In the genomic region with DNA sequence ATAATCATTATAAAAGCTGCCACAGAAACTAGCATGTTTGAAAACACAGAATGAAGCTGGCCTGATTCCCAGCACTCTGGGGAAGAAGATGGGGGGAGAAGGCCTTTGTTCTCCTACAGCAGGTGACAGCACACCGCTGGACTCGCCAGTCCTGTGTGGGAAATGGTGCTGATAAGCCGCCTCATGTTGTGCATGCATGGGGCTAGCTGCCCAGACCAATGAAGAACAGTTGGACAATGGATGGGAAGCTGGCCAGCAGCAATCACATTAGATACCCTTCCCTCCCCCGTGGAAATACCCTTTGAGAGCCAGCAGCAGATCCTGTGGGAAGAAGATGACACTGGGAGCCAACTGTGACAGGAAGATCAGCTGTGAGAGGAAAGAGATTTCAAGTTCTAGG, we compare ENCODE assay signal across 11 mouse cellular contexts.
A peak's percentile ranks its signal among the peaks of the same experiment; 100 is the strongest.
DNase-seq lines count a peak whose midpoint lies in the region; ATAC-seq and TF ChIP-seq lines count a peak whose summit lies in the region.
"Had no signal": no experiment of that assay in that cellular context is flagged by ENCODE, and none has a peak within 500 bp of the region (broad histone marks: within the 10 kb centered on the region; RNA-seq: fewer than 3 reads in every experiment).

No protein-coding gene starts in this region.

- no peak overlapping the region for H3K4me2 ChIP-seq in hindbrain, postnatal 0 days (ENCODE audit: low read depth, low read length)
- H3K4me2 ChIP-seq in hindbrain, embryonic 12.5 days (replicated peaks) = no peak overlapping the region
- H3K4me2 ChIP-seq: embryonic facial prominence, embryonic 13.5 days; limb, embryonic 12.5 days had no signal

- H3K36me3 ChIP-seq in hindbrain, postnatal 0 days (ENCODE audit: insufficient read depth, low read length) = no peaks in the 10 kb centered on the region
- H3K36me3 ChIP-seq in hindbrain, embryonic 12.5 days = no peaks in the 10 kb centered on the region
- no peaks in the 10 kb centered on the region for H3K36me3 ChIP-seq in heart, embryonic 10.5 days
- H3K36me3 ChIP-seq: embryonic facial prominence, embryonic 13.5 days had no signal

- H3K9ac ChIP-seq in hindbrain, postnatal 0 days (replicated peaks; ENCODE audit: low read length) = no peak overlapping the region
- no peak overlapping the region for H3K9ac ChIP-seq in hindbrain, embryonic 12.5 days
- H3K9ac ChIP-seq: embryonic facial prominence, embryonic 13.5 days; limb, embryonic 12.5 days had no signal

- H3K4me1 ChIP-seq in hindbrain, postnatal 0 days (ENCODE audit: insufficient read depth, low read length) = peaks cover 9% of the 10 kb centered on the region
- H3K4me1 ChIP-seq in hindbrain, embryonic 12.5 days = peaks cover 33% of the 10 kb centered on the region
- H3K4me1 ChIP-seq in heart, embryonic 10.5 days = peaks cover 41% of the 10 kb centered on the region

- DNase-seq in hindbrain, postnatal 0 days (ENCODE audit: low spot score) = peak; percentile 47
- peak; percentile 24 for DNase-seq in adrenal gland, postnatal 14 days
- no peak for DNase-seq in heart, embryonic 10.5 days (ENCODE audit: low spot score)
- peak; percentile 36 to 56 for DNase-seq in lung, adult 18-20 months
- DNase-seq in c-Kit-positive CD71-positive TER-119-positive erythroid progenitor cells, embryonic 14.5 days (ENCODE audit: low spot score) = no peak
- DNase-seq in ovary, adult 18-20 months (ENCODE audit: low spot score) = no peak
- DNase-seq: midbrain, embryonic 14.5 days; thymus, adult 18-20 months had no signal

- no peaks in the 10 kb centered on the region for H3K27me3 ChIP-seq in hindbrain, postnatal 0 days (ENCODE audit: insufficient read depth, low read length)
- H3K27me3 ChIP-seq in hindbrain, embryonic 12.5 days = no peaks in the 10 kb centered on the region
- no peaks in the 10 kb centered on the region for H3K27me3 ChIP-seq in heart, embryonic 10.5 days (ENCODE audit: insufficient read depth, poor library complexity, severe bottlenecking)
- H3K27me3 ChIP-seq: embryonic facial prominence, embryonic 13.5 days; limb, embryonic 12.5 days had no signal

- 20% methylated on average over 4 of the region's 4 CpGs for WGBS in hindbrain, postnatal 0 days
- 50% methylated on average over 4 of the region's 4 CpGs for WGBS in hindbrain, embryonic 12.5 days
- WGBS in heart, embryonic 10.5 days = 36% methylated on average over 4 of the region's 4 CpGs

- no peak overlapping the region for H3K4me3 ChIP-seq in hindbrain, postnatal 0 days (ENCODE audit: low read length)
- no peak overlapping the region for H3K4me3 ChIP-seq in hindbrain, embryonic 12.5 days
- no peak overlapping the region for H3K4me3 ChIP-seq in heart, embryonic 10.5 days
- H3K4me3 ChIP-seq: embryonic facial prominence, embryonic 13.5 days; limb, embryonic 12.5 days had no signal

- peak; percentile 48 for ATAC-seq in hindbrain, postnatal 0 days
- no peak for ATAC-seq in hindbrain, embryonic 12.5 days (ENCODE audit: low FRiP score)

- no peak for TF ChIP-seq CTCF in hindbrain, postnatal 0 days (IDR thresholded peaks at IDR 0.05; ENCODE audit: low read depth)

- no peaks in the 10 kb centered on the region for H3K9me3 ChIP-seq in hindbrain, postnatal 0 days (ENCODE audit: low read length)
- no peaks in the 10 kb centered on the region for H3K9me3 ChIP-seq in hindbrain, embryonic 12.5 days (replicated peaks)
- H3K9me3 ChIP-seq in heart, embryonic 10.5 days = no peaks in the 10 kb centered on the region
- H3K9me3 ChIP-seq: embryonic facial prominence, embryonic 13.5 days; limb, embryonic 12.5 days had no signal

- no peak overlapping the region for H3K27ac ChIP-seq in hindbrain, postnatal 0 days
- no peak overlapping the region; the same call in 1 of the 2 replicates for H3K27ac ChIP-seq in hindbrain, embryonic 12.5 days
- H3K27ac ChIP-seq in heart, embryonic 10.5 days = peak overlapping the region; percentile 44; the same call in 1 of the 2 replicates
- H3K27ac ChIP-seq: embryonic facial prominence, embryonic 13.5 days; limb, embryonic 12.5 days had no signal

Comparison
In these comparisons a context has a peak if more than half of its experiments do, and no peak if none do; other contexts are left out.
1. DNase-seq: peak in hindbrain, postnatal 0 days (single experiment), adrenal gland, postnatal 14 days (single experiment) and lung, adult 18-20 months (2 of 2); none in heart, embryonic 10.5 days (single experiment), c-Kit-positive CD71-positive TER-119-positive erythroid progenitor cells, embryonic 14.5 days (single experiment) and ovary, adult 18-20 months (single experiment).